Mouse (Mus musculus) right cerebral cortex, adult 18-20 months (tissue): ENCODE measurements around the gene Tmem87b.

Source experiments
- DNase-seq: peaks from one replicate; pipeline ENCODE4 v3.0.0; 2022; ENCODE audit warnings: mixed read lengths

Tmem87b gene

DNA sequence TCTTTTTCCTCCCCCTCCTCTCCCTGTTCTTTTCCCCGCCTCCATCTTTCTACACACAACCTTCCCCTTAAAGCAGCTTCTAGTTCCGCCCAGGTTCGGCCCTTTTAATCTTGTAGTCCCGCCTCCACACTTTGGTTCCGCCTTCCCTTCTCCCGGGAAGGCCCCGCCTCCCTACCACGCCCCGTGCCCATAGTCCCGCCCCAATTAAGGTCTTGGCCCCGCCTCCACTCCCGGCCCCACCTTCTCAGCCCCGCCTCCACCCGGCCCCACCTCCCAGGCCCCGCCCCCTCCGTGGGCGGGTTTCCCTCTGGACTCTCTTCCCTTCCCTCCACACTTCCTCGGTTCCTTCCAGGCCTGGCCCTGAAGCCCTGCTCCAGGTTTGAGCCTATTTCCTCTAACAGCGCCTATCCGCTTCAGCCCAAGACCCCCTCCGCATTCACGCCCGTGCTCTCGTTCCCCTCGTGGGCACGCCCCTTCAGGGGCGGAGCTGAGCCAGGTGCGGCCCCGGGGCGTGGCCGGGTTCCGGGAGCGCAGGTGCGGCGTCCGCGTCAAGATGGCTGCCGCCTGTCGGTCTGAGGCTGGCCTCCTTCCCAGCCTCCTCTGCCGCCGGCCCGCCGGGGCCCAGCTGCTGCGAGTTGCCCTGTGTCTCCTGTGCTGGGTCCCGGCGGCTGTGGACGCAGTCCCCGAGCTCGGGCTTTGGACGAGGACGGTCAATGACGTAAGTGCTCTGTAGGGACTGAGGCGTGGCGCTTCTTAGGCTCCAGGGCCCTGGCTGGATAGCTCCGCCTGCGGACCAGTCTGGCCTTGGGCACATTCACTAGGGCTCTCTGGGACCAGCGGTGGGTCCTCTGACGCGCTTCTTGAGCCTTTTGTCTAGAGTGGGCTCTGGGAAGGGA is at the start of gene Tmem87b:
TSS of gene Tmem87b (plus strand) at position 333 of the 896 bp plus-strand sequence.
- peak; percentile 96 for DNase-seq

GRCm38 (mm10) chr2:128768545-128769247 is 49.2 kb upstream of the Tmem87b start:
- DNase-seq = no peak

GRCm38 (mm10) chr2:128770557-128770956 is 47.4 kb upstream of the Tmem87b start:
- no peak for DNase-seq

GRCm38 (mm10) chr2:128771048-128771447 is 46.9 kb upstream of the Tmem87b start:
- DNase-seq = no peak

GRCm38 (mm10) chr2:128771750-128772338 is 46.1 kb upstream of the Tmem87b start:
- no peak for DNase-seq

DNA sequence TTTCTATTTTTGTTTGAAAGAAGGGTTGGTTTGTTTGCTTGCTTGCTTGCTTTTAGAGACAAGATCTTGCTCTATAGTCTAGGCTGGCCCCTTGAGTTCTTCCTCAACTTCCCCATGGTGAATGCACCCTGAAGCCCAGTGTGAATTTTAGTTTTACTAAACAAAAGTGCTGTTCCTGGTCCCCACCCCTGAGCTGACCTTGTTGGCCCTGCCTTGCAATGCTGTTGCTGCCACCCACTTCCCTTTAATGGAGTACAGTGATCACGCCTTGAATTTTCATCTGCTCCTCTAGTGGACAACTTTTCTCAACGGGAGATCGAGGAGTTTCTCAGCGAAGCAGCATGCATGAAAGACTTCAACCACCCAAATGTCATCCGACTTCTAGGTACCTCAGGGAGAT is 35.7 kb upstream of the Tmem87b start:
- no peak for DNase-seq

DNA sequence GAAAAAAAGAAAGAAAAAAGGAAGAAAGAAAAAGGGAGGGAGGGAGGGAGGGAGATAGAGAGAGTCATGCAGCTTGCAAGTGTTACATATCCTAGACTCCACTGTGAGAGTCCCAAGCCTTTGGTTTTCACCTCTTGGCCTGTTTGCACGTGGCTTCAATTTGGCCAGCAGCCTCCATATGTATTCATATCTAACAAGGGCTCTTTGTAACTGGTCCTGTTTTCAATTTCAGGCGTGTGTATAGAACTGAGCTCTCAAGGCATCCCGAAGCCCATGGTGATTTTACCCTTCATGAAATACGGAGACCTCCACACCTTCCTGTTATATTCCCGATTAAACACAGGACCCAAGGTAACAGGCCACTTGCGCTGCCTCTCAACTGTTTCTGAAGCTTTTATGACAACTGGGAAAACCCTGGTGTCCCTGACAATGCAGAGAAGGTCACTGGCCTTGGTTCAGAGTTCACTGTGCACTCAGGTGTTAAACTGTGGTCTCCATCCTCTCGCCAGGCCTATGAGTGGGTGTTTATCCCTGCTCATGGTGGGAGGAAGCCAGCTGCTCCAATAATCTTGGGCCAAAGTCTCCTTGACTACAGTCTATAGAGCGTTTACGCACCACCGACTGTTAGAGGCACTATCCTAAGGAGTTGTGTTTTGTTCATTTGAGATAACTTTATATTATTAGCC is 34.1 kb upstream of the Tmem87b start:
- no peak for DNase-seq

DNA sequence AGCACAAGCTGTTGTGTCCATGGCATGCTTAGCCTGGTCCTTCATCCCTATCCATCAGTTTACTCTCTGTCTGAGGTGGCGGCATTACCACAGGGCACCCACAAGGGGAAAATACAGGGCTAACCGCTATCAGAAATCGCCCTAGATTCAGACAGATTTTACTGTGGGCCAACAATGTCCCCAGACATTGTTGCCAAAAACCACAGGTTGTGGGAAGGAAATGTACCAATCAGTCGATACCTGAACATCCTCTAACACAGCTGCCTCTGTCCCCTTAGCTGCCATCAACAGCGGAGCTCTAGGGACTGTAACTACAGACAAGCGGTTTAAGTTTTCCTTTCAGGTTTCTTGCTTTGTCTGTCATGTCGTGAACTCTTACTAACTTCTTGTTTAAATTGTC is 33.1 kb upstream of the Tmem87b start:
- no peak for DNase-seq

DNA sequence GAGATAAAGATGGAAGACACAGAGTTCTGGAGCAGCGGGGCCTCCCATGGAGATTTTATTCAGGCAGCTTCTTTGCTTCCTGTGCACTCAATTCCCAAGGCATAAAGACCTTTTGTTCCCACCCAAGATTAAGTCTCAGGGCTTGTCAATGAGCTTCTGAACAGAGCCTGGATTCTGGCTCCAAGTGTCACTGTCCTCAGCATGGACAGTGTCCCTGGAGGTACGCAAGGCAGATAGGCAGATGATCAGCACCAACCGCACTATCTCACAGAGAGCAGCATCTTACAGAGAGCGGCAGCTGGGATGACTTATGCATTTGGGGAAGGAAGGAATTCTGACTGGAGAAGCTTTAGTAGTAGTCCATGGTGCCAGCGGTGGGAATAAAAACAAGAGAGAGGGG is 31.6 kb upstream of the Tmem87b start:
- DNase-seq = no peak

GRCm38 (mm10) chr2:128786795-128787194 is 31.1 kb upstream of the Tmem87b start:
- no peak for DNase-seq

GRCm38 (mm10) chr2:128787805-128788204 is 30.1 kb upstream of the Tmem87b start:
- no peak for DNase-seq

- DNase-seq = no peak
Measured at GRCm38 (mm10) chr2:128790875-128791614, 26.9 kb upstream of the Tmem87b start.

DNA sequence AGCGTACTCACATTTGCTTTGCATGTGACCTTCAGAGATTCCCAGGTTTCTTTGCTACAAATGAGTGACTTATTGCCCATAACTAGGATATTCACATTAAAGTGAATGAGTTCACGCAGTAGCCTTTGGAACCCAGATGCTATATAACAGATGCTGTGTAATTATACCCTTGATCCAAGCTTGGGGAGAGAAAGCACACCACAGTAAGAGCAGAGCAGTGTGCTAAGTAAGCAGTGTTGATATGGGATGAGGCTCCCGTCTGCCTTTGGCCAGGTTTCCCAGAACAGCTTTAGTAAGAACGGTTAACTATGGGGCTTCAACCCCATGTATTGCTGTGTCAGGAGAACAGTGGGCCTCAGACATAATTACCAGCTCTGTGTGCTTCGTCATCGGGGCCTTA is 24.0 kb upstream of the Tmem87b start:
- DNase-seq = no peak

DNA sequence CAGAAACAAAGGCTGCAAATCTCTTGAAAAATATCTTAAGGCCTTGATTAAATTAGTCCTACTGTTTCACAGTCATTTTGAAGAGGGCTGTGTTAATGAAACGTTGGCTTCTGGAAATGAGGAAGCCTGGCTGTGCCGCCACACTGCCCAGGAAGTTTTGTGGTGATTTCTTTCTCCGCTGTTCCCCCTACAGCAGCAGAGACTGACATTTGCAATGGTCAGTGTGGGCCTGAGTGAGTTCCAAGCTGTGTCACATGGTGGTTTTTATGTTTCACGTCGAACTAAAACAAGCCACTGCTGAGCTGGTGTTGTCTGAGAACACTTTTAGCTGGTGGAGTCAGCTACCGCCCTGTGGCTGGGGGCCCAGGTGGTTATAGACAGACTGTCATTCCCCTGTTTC is 21.5 kb upstream of the Tmem87b start:
- no peak for DNase-seq

GRCm38 (mm10) chr2:128803441-128803840 is 14.5 kb upstream of the Tmem87b start:
- no peak for DNase-seq

GRCm38 (mm10) chr2:128805341-128805740 is 12.6 kb upstream of the Tmem87b start:
- no peak for DNase-seq

- peak; percentile 18 for DNase-seq
Measured at GRCm38 (mm10) chr2:128806561-128806960, 11.4 kb upstream of the Tmem87b start.

GRCm38 (mm10) chr2:128812761-128813160 is 5.2 kb upstream of the Tmem87b start:
- DNase-seq = no peak

DNA sequence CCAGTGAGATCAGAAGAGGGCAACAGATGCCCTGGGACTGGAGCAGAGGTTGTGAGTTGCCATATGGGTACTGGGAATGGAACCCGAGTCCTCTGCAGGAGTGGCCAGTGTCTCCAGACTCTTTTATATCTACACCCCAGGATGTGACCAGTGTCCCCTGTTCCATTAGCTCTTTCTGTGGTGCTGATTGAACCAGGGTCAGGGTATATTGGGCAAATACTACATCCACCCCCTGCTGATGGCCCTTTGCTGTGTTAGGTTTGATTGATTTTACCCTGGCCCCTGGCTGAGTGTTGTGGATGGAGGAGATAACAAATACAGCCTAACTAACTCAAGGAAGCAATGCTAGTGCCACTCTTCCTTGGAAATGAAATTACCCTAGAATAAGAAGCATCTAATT is 1.6 kb upstream of the Tmem87b start:
- no peak for DNase-seq

DNA sequence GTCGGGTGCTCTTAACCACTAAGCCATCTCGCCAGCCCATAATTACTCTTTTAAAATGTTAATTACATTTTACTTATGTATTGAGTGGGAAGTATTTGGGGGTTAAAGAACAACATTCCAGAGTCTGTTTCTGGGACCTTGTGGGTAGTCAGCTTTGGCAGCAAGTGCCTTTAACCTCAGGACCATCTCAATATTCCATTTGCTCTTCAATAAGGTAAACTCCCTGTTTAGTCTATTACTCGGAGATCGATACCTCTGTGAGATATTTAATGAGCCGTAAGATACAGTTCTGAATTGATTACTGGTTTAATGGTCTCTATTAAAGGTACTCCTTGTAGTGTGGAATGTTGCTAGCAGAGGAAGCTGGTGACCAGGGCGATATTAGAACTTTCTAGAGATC is 1.0 kb upstream of the Tmem87b start:
- no peak for DNase-seq

DNA sequence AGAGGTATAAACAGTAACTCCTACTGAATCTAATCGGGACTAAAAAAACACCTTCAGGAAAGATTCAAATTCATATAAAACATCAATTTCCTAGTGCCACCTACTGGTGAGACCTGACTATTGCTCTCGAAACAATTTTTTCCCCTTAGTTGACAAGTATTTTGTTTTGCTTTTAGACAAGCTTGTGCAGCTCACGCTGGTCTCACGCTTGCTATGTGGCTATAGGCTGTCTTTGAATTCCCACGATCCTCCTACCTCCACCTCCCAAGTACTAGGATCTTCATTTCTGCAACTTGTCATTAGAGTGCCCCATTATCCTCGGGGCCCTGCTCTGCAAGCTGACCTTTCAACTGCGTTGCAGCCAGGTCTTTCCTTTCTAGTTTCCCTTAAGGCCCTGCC is 532 bp upstream of the Tmem87b start:
- DNase-seq = peak; percentile 60

DNA sequence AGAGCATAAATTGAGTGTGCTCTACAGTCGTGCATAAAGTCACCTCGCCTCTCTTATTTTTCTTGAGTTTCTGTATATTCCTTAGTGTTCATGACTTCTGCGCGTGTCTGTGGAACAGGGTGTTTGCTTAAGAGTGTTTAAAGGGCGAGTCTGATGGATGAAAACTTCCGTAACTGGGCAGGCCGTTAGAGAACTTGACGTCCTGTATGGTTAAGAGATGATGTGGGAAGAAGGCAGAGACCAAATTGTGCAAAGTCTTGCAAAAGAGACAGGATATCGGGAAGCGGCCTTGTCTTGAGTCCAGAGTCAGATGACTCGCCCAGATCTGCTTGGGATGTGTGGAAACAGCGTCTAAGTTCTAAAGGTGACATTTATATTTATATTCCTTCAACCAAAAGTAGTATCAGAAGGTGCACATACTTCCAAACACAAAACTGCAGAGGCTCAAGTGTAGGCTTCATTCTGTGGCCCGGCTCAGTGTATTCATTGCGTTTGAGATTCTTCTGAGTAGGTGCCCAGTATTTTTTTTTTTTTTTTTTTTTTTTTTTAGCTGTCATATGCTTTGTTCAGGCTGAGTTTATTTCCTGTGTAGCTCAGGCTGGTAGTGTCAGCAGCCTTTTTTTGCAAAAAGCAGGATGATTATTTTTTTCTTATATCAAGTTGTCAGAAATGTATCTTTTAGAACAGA is 1.2 kb downstream of the Tmem87b start:
- peak; percentile 6 for DNase-seq
